Mouse (Mus musculus) forebrain, embryonic 11.5 days (tissue): ENCODE results near the gene Dpp8. TPM values are rescaled to one million over a fixed set of nuclear protein-coding genes. Genes with fewer than 3 reads are reported as not detected.
"Not testable (repeated sequence)": the region's sequence is repeated elsewhere in the genome, so short reads cannot be mapped to it uniquely, and the experiment has no call there.

Experiments
- ATAC-seq: fragments of 200-750 bp; cut with Nextera tagmentation; replicated peaks from 2 replicates; pipeline ENCODE4 v1.8.0; 2017; ENCODE audit warnings: moderate TSS enrichment; ENCODE audit not compliant: low FRiP score
- DNase-seq: peaks from one replicate; pipeline ENCODE4 v3.0.0-alpha.2; 2017; ENCODE audit warnings: low spot score
- H3K27ac ChIP-seq: fragments of 300-500 bp; sonication (generic); 2 replicates; pipeline ENCODE4 v1.5.1; 2014; ENCODE audit warnings: low read depth, low read length
- H3K27me3 ChIP-seq: fragments of 300-500 bp; sonication (generic); 2 replicates; pipeline ENCODE4 v1.6.1; 2014; ENCODE audit warnings: mild to moderate bottlenecking, low read length, mixed read lengths; ENCODE audit not compliant: control insufficient read depth, insufficient read depth
- H3K36me3 ChIP-seq: fragments of 300-500 bp; sonication (generic); 2 replicates; pipeline ENCODE4 v1.6.1; 2014; ENCODE audit warnings: mild to moderate bottlenecking, low read length, moderate library complexity, mixed read lengths; ENCODE audit not compliant: control insufficient read depth, insufficient read depth
- H3K4me1 ChIP-seq: fragments of 300-500 bp; sonication (generic); replicated peaks from 2 replicates; pipeline ENCODE4 v1.6.1; 2014; ENCODE audit warnings: low read length, mixed read lengths; ENCODE audit not compliant: control insufficient read depth, insufficient read depth
- H3K4me2 ChIP-seq: fragments of 300-500 bp; sonication (generic); 2 replicates; pipeline ENCODE4 v1.6.1; 2014; ENCODE audit warnings: low read depth, mild to moderate bottlenecking, low read length, moderate library complexity, mixed read lengths; ENCODE audit not compliant: severe bottlenecking
- H3K4me3 ChIP-seq: fragments of 300-500 bp; sonication (generic); 2 replicates; pipeline ENCODE4 v1.5.1; 2014; ENCODE audit warnings: low read depth, low read length
- H3K9ac ChIP-seq: fragments of 300-500 bp; sonication (generic); 2 replicates; pipeline ENCODE4 v1.6.1; 2014; ENCODE audit warnings: low read length
- H3K9me3 ChIP-seq: fragments of 300-500 bp; sonication (generic); 2 replicates; pipeline ENCODE4 v1.6.1; 2016; ENCODE audit warnings: low read length, mixed read lengths; ENCODE audit not compliant: control insufficient read depth
- WGBS: fragments of 180-500 bp; shearing (Covaris S2); extraction: QIAGEN DNeasy Blood & Tissue Kit; methylation state at CpG from one replicate; pipeline ENCODE4 v1.1.7; 2014; 5-methylcytosine and 5-hydroxymethylcytosine counted together
- polyA plus RNA-seq: library from polyadenylated mRNA; unstranded; fragments of >200 nt; fragmentation: Nextera tagmentation; extraction: Ambion mirVana; gene quantifications from 2 replicates; pipeline ENCODE4 v1.2.1, GENCODE M21; 2014

Dpp8 gene
- polyA plus RNA-seq, 1 experiment from 2014 or later = 43.9 TPM

- not testable (repeated sequence) for H3K9me3 ChIP-seq, H3K4me3 ChIP-seq, ATAC-seq, H3K27me3 ChIP-seq, H3K4me2 ChIP-seq, H3K9ac ChIP-seq, DNase-seq, H3K36me3 ChIP-seq, H3K27ac ChIP-seq, H3K4me1 ChIP-seq
- WGBS = 75% methylated on average over 5 of the region's 5 CpGs
Measured at GRCm38 (mm10) chr9:65031355-65031754, 859 bp upstream of the Dpp8 start.

- Histone ChIP-seq H3K9ac (no peak overlapping the region; the same call in 1 of the 2 replicates), H3K9me3 (no peaks in the 10 kb centered on the region), H3K4me3 (peak overlapping the region; percentile 99; the same call in 1 of the 2 replicates), H3K4me2 (peak overlapping the region; percentile 24; the same call in 1 of the 2 replicates), H3K27me3 (no peaks in the 10 kb centered on the region), H3K27ac (0 out of 2 replicates have a peak overlapping the region, but pooled peaks have one; percentile 78), H3K36me3 (no peaks in the 10 kb centered on the region), H3K4me1 (peaks cover 7% of the 10 kb centered on the region; the same call in 1 of the 2 replicates)
- WGBS = 41% methylated on average over 4 of the region's 4 CpGs
- ATAC-seq (no peak; the same call in 1 of the 2 replicates), DNase-seq (no peak)
Measured at GRCm38 (mm10) chr9:65031894-65032268, 333 bp upstream of the Dpp8 start.

GRCm38 (mm10) chr9:65036456-65036855 is 4.2 kb downstream of the Dpp8 start:
- H3K4me3 ChIP-seq = no peak overlapping the region
- H3K9me3 ChIP-seq = no peaks in the 10 kb centered on the region
- H3K27me3 ChIP-seq = no peaks in the 10 kb centered on the region
- H3K27ac ChIP-seq = no peak overlapping the region
- DNase-seq (no peak), ATAC-seq (no peak)
- peaks cover 12% of the 10 kb centered on the region; the same call in 1 of the 2 replicates for H3K36me3 ChIP-seq
- H3K9ac ChIP-seq = no peak overlapping the region
- H3K4me1 ChIP-seq = peaks cover 7% of the 10 kb centered on the region; the same call in 1 of the 2 replicates
- WGBS = 100% methylated on average over 1 of the region's 1 CpGs
- no peak overlapping the region for H3K4me2 ChIP-seq

- ATAC-seq (no peak), DNase-seq (no peak)
- Histone ChIP-seq H3K4me3 (no peak overlapping the region), H3K36me3 (peaks cover 15% of the 10 kb centered on the region; the same call in 1 of the 2 replicates), H3K27ac (no peak overlapping the region), H3K9ac (no peak overlapping the region), H3K27me3 (no peaks in the 10 kb centered on the region), H3K4me1 (peaks cover 6% of the 10 kb centered on the region; the same call in 1 of the 2 replicates), H3K4me2 (no peak overlapping the region), H3K9me3 (no peaks in the 10 kb centered on the region)
- WGBS = 93% methylated on average over 8 of the region's 8 CpGs
Measured at GRCm38 (mm10) chr9:65036861-65037260, 4.6 kb downstream of the Dpp8 start.

- H3K27ac ChIP-seq = no peak overlapping the region
Measured at GRCm38 (mm10) chr9:65041430-65041829, 9.2 kb downstream of the Dpp8 start.

GRCm38 (mm10) chr9:65046993-65047392 is 14.8 kb downstream of the Dpp8 start:
- H3K4me3 ChIP-seq = no peak overlapping the region
- no peaks in the 10 kb centered on the region for H3K4me1 ChIP-seq
- H3K27me3 ChIP-seq = no peaks in the 10 kb centered on the region
- H3K9ac ChIP-seq = no peak overlapping the region
- H3K9me3 ChIP-seq = no peaks in the 10 kb centered on the region
- H3K4me2 ChIP-seq = no peak overlapping the region
- H3K36me3 ChIP-seq = peaks cover 23% of the 10 kb centered on the region
- no peak overlapping the region for H3K27ac ChIP-seq
- no peak for ATAC-seq
- 96% methylated on average over 1 of the region's 1 CpGs for WGBS
- no peak for DNase-seq

More at GRCm38 (mm10) chr9:65041430-65041829, 9.2 kb downstream of the Dpp8 start:
- H3K36me3 ChIP-seq = peaks cover 20% of the 10 kb centered on the region; the same call in 1 of the 2 replicates
- ATAC-seq (no peak), DNase-seq (no peak)
- no peak overlapping the region for H3K4me2 ChIP-seq
- H3K4me3 ChIP-seq = no peak overlapping the region
- no peaks in the 10 kb centered on the region for H3K27me3 ChIP-seq
- H3K4me1 ChIP-seq = no peaks in the 10 kb centered on the region
- no peaks in the 10 kb centered on the region for H3K9me3 ChIP-seq
- no peak overlapping the region for H3K9ac ChIP-seq
- 94% methylated on average over 5 of the region's 5 CpGs for WGBS

- no peaks in the 10 kb centered on the region for H3K27me3 ChIP-seq
- no peaks in the 10 kb centered on the region for H3K4me1 ChIP-seq
- no peak overlapping the region for H3K9ac ChIP-seq
- H3K27ac ChIP-seq = no peak overlapping the region
- peaks cover 17% of the 10 kb centered on the region for H3K36me3 ChIP-seq
- no peak overlapping the region for H3K4me2 ChIP-seq
- no peak overlapping the region for H3K4me3 ChIP-seq
- H3K9me3 ChIP-seq = no peaks in the 10 kb centered on the region
- ATAC-seq = no peak
- DNase-seq = no peak
- 96% methylated on average over 5 of the region's 5 CpGs for WGBS
Measured at GRCm38 (mm10) chr9:65049422-65049821, 17.2 kb downstream of the Dpp8 start.

- ATAC-seq (no peak), DNase-seq (no peak)
- Histone ChIP-seq H3K27ac (no peak overlapping the region), H3K4me3 (no peak overlapping the region), H3K4me2 (no peak overlapping the region), H3K27me3 (no peaks in the 10 kb centered on the region), H3K9me3 (no peaks in the 10 kb centered on the region), H3K36me3 (peaks cover 17% of the 10 kb centered on the region), H3K9ac (no peak overlapping the region), H3K4me1 (no peaks in the 10 kb centered on the region)
- 95% methylated on average over 3 of the region's 3 CpGs for WGBS
Measured at GRCm38 (mm10) chr9:65050981-65051380, 18.8 kb downstream of the Dpp8 start.

- peaks cover 5% of the 10 kb centered on the region; the same call in 1 of the 2 replicates for H3K36me3 ChIP-seq
- no peak overlapping the region for H3K27ac ChIP-seq
- ATAC-seq (no peak), DNase-seq (no peak)
- no peaks in the 10 kb centered on the region for H3K9me3 ChIP-seq
- H3K4me2 ChIP-seq = no peak overlapping the region
- no peak overlapping the region for H3K4me3 ChIP-seq
- H3K4me1 ChIP-seq = no peaks in the 10 kb centered on the region
- WGBS = 93% methylated on average over 7 of the region's 7 CpGs
- H3K9ac ChIP-seq = no peak overlapping the region
- no peaks in the 10 kb centered on the region for H3K27me3 ChIP-seq
Measured at GRCm38 (mm10) chr9:65064251-65064650, 32.0 kb downstream of the Dpp8 start.
